Comparison of ENCODE assay signal across 21 mouse cellular contexts in the genomic region with DNA sequence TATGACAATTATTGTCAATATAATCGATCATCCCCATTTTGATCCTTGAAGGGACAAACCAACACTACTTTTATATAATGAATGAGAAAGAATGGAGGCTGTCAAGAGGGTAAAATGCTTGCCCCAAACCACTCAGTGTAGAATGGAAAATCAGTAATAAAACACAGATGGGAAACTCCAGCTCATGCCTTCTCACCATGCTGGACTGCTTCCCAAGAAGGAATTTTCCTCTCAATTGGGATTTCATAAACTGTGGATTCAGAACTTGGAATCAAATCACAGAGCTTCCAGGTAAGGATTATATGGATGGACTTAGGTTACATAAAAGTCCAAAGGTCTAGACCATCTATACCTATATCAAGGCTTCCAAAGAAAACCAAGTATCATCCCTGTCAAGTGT.
"Had no signal": no experiment of that assay in that cellular context is flagged by ENCODE, and none has a peak within 500 bp of the region (broad histone marks: within the 10 kb centered on the region; RNA-seq: fewer than 3 reads in every experiment).

No protein-coding gene starts in this region.

- H3K27me3 ChIP-seq: lung, embryonic 15.5 days; midbrain, embryonic 13.5 days; midbrain, embryonic 15.5 days; neural tube, embryonic 13.5 days; neural tube, embryonic 15.5 days had no signal

- H3K9me3 ChIP-seq: lung, embryonic 15.5 days; midbrain, embryonic 10.5 days; midbrain, embryonic 13.5 days; midbrain, embryonic 15.5 days; neural tube, embryonic 13.5 days; neural tube, embryonic 15.5 days had no signal

- H3K4me2 ChIP-seq: lung, embryonic 15.5 days; midbrain, embryonic 13.5 days; midbrain, embryonic 15.5 days; neural tube, embryonic 13.5 days; neural tube, embryonic 15.5 days had no signal

- H3K4me3 ChIP-seq: lung, embryonic 15.5 days; midbrain, embryonic 10.5 days; midbrain, embryonic 13.5 days; midbrain, embryonic 15.5 days; myocyte; neural tube, embryonic 13.5 days; neural tube, embryonic 15.5 days had no signal

- H3K9ac ChIP-seq: liver, postnatal 0 days; lung, embryonic 15.5 days; midbrain, embryonic 13.5 days; midbrain, embryonic 15.5 days; neural tube, embryonic 13.5 days; neural tube, embryonic 15.5 days had no signal

- DNase-seq: liver, postnatal 0 days; lung, adult 2 months; lung, postnatal 14 days; lung, postnatal 36 days; retina, postnatal 1 day; right cerebral cortex, adult 18-20 months; right cerebral cortex, postnatal 25 days; right cerebral cortex, postnatal 4 days; spleen, adult 18-20 months; thymus, adult 18-20 months; thymus, postnatal 14 days; thymus, postnatal 36 days had no signal

- ATAC-seq: liver, postnatal 0 days; lung, postnatal 0 days; midbrain, embryonic 13.5 days; midbrain, embryonic 15.5 days had no signal

- H3K27ac ChIP-seq: lung, embryonic 15.5 days; macrophage; midbrain, embryonic 10.5 days; midbrain, embryonic 13.5 days; midbrain, embryonic 15.5 days; neural tube, embryonic 13.5 days; neural tube, embryonic 15.5 days had no signal

- H3K4me1 ChIP-seq: lung, embryonic 15.5 days; neural tube, embryonic 15.5 days had no signal

- H3K36me3 ChIP-seq: lung, embryonic 15.5 days; midbrain, embryonic 10.5 days; midbrain, embryonic 13.5 days; midbrain, embryonic 15.5 days; neural tube, embryonic 13.5 days; neural tube, embryonic 15.5 days had no signal
